Mouse (Mus musculus): ENCODE results near the gene Pced1b. TPM values are rescaled to one million over a fixed set of nuclear protein-coding genes. Genes with fewer than 3 reads are reported as not detected.
"Not testable (repeated sequence)": the region's sequence is repeated elsewhere in the genome, so short reads cannot be mapped to it uniquely, and the experiment has no call there.

The Pced1b gene
- total RNA-seq, 2 experiments from 2014 or later = 7.7 to 8.1 TPM

- no peak for DNase-seq (ENCODE audit: low spot score in 2 of 2)
Observed at GRCm38 (mm10) chr15:97368631-97369030, 121.7 kb downstream of the Pced1b start.

GRCm38 (mm10) chr15:97369144-97369543 lies 122.2 kb downstream of the Pced1b start:
- DNase-seq (ENCODE audit: low spot score in 2 of 2) = no peak

GRCm38 (mm10) chr15:97370880-97371279 lies 124.0 kb downstream of the Pced1b start:
- DNase-seq (ENCODE audit: low spot score in 2 of 2) = no peak

- DNase-seq (ENCODE audit: low spot score in 2 of 2) = not testable (repeated sequence)
Observed at GRCm38 (mm10) chr15:97372043-97372442, 125.1 kb downstream of the Pced1b start.

- DNase-seq (ENCODE audit: low spot score in 2 of 2) = no peak
Observed at GRCm38 (mm10) chr15:97372611-97373131, 125.8 kb downstream of the Pced1b start.

- no peak for DNase-seq (ENCODE audit: low spot score in 2 of 2)
Observed at GRCm38 (mm10) chr15:97373203-97374084, 126.5 kb downstream of the Pced1b start.

GRCm38 (mm10) chr15:97374085-97374844 lies 127.4 kb downstream of the Pced1b start:
- DNase-seq (ENCODE audit: low spot score in 2 of 2) = no peak

- no peak for DNase-seq (ENCODE audit: low spot score in 2 of 2)
Observed at GRCm38 (mm10) chr15:97374845-97375720, 128.2 kb downstream of the Pced1b start.

- DNase-seq (ENCODE audit: low spot score in 2 of 2) = no peak
Observed at GRCm38 (mm10) chr15:97376081-97376742, 129.3 kb downstream of the Pced1b start.

- DNase-seq (ENCODE audit: low spot score in 2 of 2) = no peak
Observed at GRCm38 (mm10) chr15:97376792-97377222, 129.9 kb downstream of the Pced1b start.

GRCm38 (mm10) chr15:97378061-97378460 lies 131.2 kb downstream of the Pced1b start:
- DNase-seq (ENCODE audit: low spot score in 2 of 2) = no peak

GRCm38 (mm10) chr15:97379489-97380304 lies 132.8 kb downstream of the Pced1b start:
- DNase-seq (ENCODE audit: low spot score in 2 of 2) = no peak

- no peak for DNase-seq (ENCODE audit: low spot score in 2 of 2)
Observed at GRCm38 (mm10) chr15:97382567-97382966, 135.7 kb downstream of the Pced1b start.

GRCm38 (mm10) chr15:97383523-97384141 lies 136.7 kb downstream of the Pced1b start:
- no peak for DNase-seq (ENCODE audit: low spot score in 2 of 2)

GRCm38 (mm10) chr15:97384170-97385018 lies 137.5 kb downstream of the Pced1b start:
- DNase-seq (ENCODE audit: low spot score in 2 of 2) = no peak

- not testable (repeated sequence) for DNase-seq (ENCODE audit: low spot score in 2 of 2)
Observed at GRCm38 (mm10) chr15:97385174-97385573, 138.3 kb downstream of the Pced1b start.

GRCm38 (mm10) chr15:97387793-97388192 lies 140.9 kb downstream of the Pced1b start:
- DNase-seq (ENCODE audit: low spot score in 2 of 2) = no peak

- no peak for DNase-seq (ENCODE audit: low spot score in 2 of 2)
Observed at GRCm38 (mm10) chr15:97389577-97389976, 142.7 kb downstream of the Pced1b start.

Data from layer of hippocampus, postnatal 14 days (tissue).